Mouse (Mus musculus): ENCODE results near the gene Arx. TPM values are rescaled to one million over a fixed set of nuclear protein-coding genes. Genes with fewer than 3 reads are reported as not detected.
A peak's percentile ranks its signal among the peaks of the same experiment; 100 is the strongest.

Gene Arx
- polyA plus RNA-seq, 1 experiment from 2014 or later, result 2.0 TPM

GRCm38 (mm10) chrX:93295819-93296218, 9.6 kb downstream of the Arx start:
- H3K9me3 ChIP-seq, result no peaks in the 10 kb centered on the region
- H3K36me3 ChIP-seq (replicated peaks), result no peaks in the 10 kb centered on the region
- H3K4me1 ChIP-seq, result peaks cover 14% of the 10 kb centered on the region
- DNase-seq (ENCODE audit: low spot score), result peak; percentile 13
- peaks cover 100% of the 10 kb centered on the region for H3K27me3 ChIP-seq (replicated peaks; ENCODE audit: low read depth, poor library complexity, severe bottlenecking)
- H3K4me3 ChIP-seq, result no peak overlapping the region
- no peak overlapping the region for H3K27ac ChIP-seq (replicated peaks)
- WGBS, result 15% methylated on average over 5 of the region's 5 CpGs

DNA sequence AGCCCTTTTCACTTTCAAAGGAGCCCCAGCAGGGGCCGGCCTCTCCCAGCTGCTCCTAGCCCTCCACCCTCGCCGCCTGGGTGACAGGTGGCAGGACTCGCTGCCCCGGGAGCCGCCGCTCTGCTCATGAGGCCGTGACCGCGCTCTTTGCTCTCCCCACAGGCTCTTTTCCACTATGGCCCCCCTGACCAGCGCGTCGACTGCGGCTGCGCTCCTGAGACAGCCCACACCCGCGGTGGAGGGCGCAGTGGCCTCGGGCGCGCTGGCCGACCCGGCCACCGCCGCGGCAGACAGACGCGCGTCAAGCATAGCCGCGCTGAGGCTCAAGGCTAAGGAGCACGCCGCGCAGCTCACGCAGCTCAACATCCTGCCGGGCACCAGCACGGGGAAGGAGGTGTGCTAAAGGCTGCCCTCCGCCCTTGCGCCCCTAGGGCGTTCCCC, 10.8 kb downstream of the Arx start:
- no peak overlapping the region for H3K27ac ChIP-seq (replicated peaks)
- 13% methylated on average over 40 of the region's 40 CpGs for WGBS
- peak overlapping the region; percentile 40 for H3K4me3 ChIP-seq
- no peaks in the 10 kb centered on the region for H3K9me3 ChIP-seq
- peaks cover 100% of the 10 kb centered on the region for H3K27me3 ChIP-seq (replicated peaks; ENCODE audit: low read depth, poor library complexity, severe bottlenecking)
- H3K36me3 ChIP-seq (replicated peaks), result no peaks in the 10 kb centered on the region
- peaks cover 14% of the 10 kb centered on the region for H3K4me1 ChIP-seq
- DNase-seq (ENCODE audit: low spot score), result peak; percentile 47

DNA sequence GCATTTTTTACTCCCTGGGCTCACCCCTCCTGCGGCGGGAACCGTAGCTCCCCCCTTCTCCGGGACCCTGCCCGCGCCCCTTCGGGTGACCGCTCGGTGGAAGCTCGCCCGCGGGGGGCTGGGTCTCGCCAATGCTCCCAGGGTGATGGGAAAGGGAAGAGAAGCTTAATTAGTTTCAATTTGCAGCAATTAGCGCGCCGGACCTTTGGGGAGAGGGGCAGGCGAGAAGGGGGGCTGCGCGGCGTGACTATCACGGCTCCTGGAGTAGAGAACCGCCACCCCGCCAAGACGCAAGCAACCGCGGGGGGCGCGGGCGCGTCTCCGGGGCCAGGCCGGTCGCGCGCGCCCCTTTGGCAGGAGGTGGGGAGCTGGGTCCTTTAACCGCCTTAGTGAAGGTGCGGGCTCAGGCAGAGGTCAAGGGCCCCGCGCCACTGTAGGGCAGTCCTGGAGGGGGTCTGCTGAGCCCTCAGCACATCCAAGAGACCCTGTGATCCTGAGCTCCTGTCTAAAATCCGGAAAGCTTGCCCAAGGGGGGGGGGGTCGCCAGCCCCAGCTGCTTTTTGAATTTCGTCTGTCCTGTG, 12.9 kb downstream of the Arx start:
- Histone ChIP-seq H3K4me3 (peak overlapping the region; percentile 39), H3K4me1 (peaks cover 14% of the 10 kb centered on the region), H3K36me3 (replicated peaks) (no peaks in the 10 kb centered on the region), H3K27me3 (replicated peaks; ENCODE audit: low read depth, poor library complexity, severe bottlenecking) (peaks cover 100% of the 10 kb centered on the region), H3K27ac (replicated peaks) (no peak overlapping the region), H3K9me3 (no peaks in the 10 kb centered on the region)
- DNase-seq (ENCODE audit: low spot score), result peak; percentile 27
- 17% methylated on average over 43 of the region's 43 CpGs for WGBS

DNA sequence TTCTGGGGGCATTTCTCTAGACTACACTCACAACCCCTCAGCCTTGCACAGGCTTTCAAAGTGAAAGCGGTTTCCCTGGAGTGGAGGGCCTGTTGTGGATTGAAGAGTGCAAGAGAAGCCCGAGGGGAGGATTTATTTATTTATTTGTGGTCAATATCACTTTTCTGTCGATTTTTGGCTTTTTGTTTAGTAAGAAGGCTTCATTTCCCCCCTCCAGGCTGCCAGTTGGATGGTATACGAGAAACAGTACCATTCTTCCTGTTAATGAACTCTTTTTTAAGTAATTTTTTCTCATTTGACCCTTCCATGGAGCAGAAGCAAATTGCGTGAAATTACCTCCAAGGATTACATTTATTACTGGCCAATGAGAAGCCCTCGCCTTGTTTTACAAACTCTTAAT, 13.5 kb downstream of the Arx start:
- Histone ChIP-seq H3K27me3 (replicated peaks; ENCODE audit: low read depth, poor library complexity, severe bottlenecking) (peaks cover 99% of the 10 kb centered on the region), H3K27ac (replicated peaks) (no peak overlapping the region), H3K9me3 (no peaks in the 10 kb centered on the region), H3K36me3 (replicated peaks) (no peaks in the 10 kb centered on the region), H3K4me1 (peaks cover 14% of the 10 kb centered on the region), H3K4me3 (no peak overlapping the region)
- WGBS, result 12% methylated on average over 6 of the region's 6 CpGs
- DNase-seq (ENCODE audit: low spot score), result no peak

GRCm38 (mm10) chrX:93300183-93300815, 14.1 kb downstream of the Arx start:
- Histone ChIP-seq H3K4me3 (no peak overlapping the region), H3K27ac (replicated peaks) (no peak overlapping the region), H3K36me3 (replicated peaks) (no peaks in the 10 kb centered on the region), H3K9me3 (no peaks in the 10 kb centered on the region), H3K27me3 (replicated peaks; ENCODE audit: low read depth, poor library complexity, severe bottlenecking) (peaks cover 99% of the 10 kb centered on the region), H3K4me1 (peaks cover 14% of the 10 kb centered on the region)
- 18% methylated on average over 10 of the region's 10 CpGs for WGBS
- DNase-seq (ENCODE audit: low spot score), result peak; percentile 16

DNA sequence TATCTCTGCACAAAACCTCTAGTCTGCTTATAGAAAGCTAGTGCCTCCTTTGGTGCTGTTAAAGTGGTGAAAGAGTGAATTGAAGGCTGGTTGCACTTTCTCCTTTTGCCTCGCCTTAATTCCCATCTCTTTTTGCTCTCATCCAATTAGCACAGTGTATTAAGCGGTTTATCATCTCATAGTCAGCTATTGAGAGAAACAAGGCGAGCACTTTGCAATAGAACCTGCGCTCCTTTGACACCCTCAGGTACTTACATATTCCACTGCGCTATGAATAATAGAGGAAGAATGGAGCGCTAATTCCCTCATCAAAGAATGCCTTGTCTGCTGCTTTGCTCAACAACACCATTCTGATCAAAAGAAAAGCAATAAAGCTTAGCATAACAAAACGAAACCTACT, 15.6 kb downstream of the Arx start:
- Histone ChIP-seq H3K27me3 (replicated peaks; ENCODE audit: low read depth, poor library complexity, severe bottlenecking) (peaks cover 93% of the 10 kb centered on the region), H3K27ac (replicated peaks) (no peak overlapping the region), H3K4me1 (peaks cover 13% of the 10 kb centered on the region), H3K4me3 (no peak overlapping the region), H3K36me3 (replicated peaks) (no peaks in the 10 kb centered on the region), H3K9me3 (no peaks in the 10 kb centered on the region)
- WGBS, result 13% methylated on average over 7 of the region's 7 CpGs
- DNase-seq (ENCODE audit: low spot score), result no peak

GRCm38 (mm10) chrX:93305780-93306179, 19.5 kb downstream of the Arx start:
- no peak for DNase-seq (ENCODE audit: low spot score)
- H3K27me3 ChIP-seq (replicated peaks; ENCODE audit: low read depth, poor library complexity, severe bottlenecking), result peaks cover 63% of the 10 kb centered on the region
- H3K4me3 ChIP-seq, result no peak overlapping the region
- 84% methylated on average over 7 of the region's 7 CpGs for whole genome bisulfite sequencing
- H3K9me3 ChIP-seq, result no peaks in the 10 kb centered on the region
- H3K4me1 ChIP-seq, result no peaks in the 10 kb centered on the region
- H3K27ac ChIP-seq (replicated peaks), result no peak overlapping the region
- no peaks in the 10 kb centered on the region for H3K36me3 ChIP-seq (replicated peaks)

DNA sequence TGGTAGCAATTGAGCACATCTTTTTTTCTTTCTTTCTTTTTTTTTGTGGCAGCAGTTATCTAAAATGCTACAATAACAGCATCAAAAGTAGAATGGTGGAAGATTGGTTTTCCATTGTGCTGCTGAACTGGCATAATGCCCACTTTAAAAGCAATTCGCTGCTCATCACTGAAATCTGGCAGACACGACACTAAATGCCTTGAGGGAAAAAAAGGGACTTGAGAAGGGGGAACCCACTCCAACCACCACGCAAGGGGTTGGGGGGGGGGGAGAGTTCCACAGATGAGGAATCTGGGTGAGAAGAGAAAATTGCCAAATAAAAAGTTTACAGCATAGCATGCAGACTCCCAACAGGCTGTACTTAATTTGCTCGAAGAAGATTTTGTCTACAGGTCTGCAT, 31.3 kb downstream of the Arx start:
- no peaks in the 10 kb centered on the region for H3K4me1 ChIP-seq
- H3K27me3 ChIP-seq (replicated peaks; ENCODE audit: low read depth, poor library complexity, severe bottlenecking), result no peaks in the 10 kb centered on the region
- no peak overlapping the region for H3K4me3 ChIP-seq
- 67% methylated on average over 4 of the region's 4 CpGs for WGBS
- no peak overlapping the region for H3K27ac ChIP-seq (replicated peaks)
- no peak for DNase-seq (ENCODE audit: low spot score)
- H3K9me3 ChIP-seq, result no peaks in the 10 kb centered on the region
- H3K36me3 ChIP-seq (replicated peaks), result no peaks in the 10 kb centered on the region

GRCm38 (mm10) chrX:93319979-93320378, 33.7 kb downstream of the Arx start:
- DNase-seq (ENCODE audit: low spot score), result no peak
- H3K36me3 ChIP-seq (replicated peaks), result no peaks in the 10 kb centered on the region
- H3K27me3 ChIP-seq (replicated peaks; ENCODE audit: low read depth, poor library complexity, severe bottlenecking), result no peaks in the 10 kb centered on the region
- 84% methylated on average over 2 of the region's 2 CpGs for WGBS
- H3K4me1 ChIP-seq, result no peaks in the 10 kb centered on the region
- H3K27ac ChIP-seq (replicated peaks), result no peak overlapping the region
- no peak overlapping the region for H3K4me3 ChIP-seq
- no peaks in the 10 kb centered on the region for H3K9me3 ChIP-seq

DNA sequence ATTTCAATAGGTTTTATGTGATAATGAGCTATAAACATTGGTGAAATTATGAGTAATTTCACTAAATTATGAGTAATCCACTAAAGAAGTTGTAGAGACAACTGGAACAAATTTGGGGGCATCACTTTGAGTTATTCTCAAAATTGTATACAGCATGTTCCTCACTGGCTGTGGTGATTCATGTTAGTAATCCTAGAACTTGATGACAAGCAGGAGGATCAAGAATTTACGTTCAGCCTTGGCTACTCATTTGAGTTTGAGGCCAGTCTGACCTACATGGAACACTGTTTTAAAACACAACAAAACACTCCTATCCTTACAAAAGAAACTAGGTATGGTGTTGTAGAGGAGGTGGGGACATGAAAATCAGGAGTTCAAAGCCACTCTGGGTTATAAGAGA, 35.1 kb downstream of the Arx start:
- no peak for DNase-seq (ENCODE audit: low spot score)
- no peak overlapping the region for H3K4me3 ChIP-seq
- H3K27ac ChIP-seq (replicated peaks), result no peak overlapping the region
- no peaks in the 10 kb centered on the region for H3K4me1 ChIP-seq
- WGBS, result 78% methylated on average over 1 of the region's 1 CpGs
- no peaks in the 10 kb centered on the region for H3K9me3 ChIP-seq
- no peaks in the 10 kb centered on the region for H3K36me3 ChIP-seq (replicated peaks)
- H3K27me3 ChIP-seq (replicated peaks; ENCODE audit: low read depth, poor library complexity, severe bottlenecking), result no peaks in the 10 kb centered on the region
